Mouse (Mus musculus) cerebral cortex, adult 2 months (tissue): ENCODE data around the gene Ralb.

Source experiments
- WGBS: fragments of 180-500 bp; shearing (Covaris S2); methylation state at CpG from one replicate; pipeline ENCODE4 v1.1.7; 2018; 5-methylcytosine and 5-hydroxymethylcytosine counted together

Gene Ralb

DNA sequence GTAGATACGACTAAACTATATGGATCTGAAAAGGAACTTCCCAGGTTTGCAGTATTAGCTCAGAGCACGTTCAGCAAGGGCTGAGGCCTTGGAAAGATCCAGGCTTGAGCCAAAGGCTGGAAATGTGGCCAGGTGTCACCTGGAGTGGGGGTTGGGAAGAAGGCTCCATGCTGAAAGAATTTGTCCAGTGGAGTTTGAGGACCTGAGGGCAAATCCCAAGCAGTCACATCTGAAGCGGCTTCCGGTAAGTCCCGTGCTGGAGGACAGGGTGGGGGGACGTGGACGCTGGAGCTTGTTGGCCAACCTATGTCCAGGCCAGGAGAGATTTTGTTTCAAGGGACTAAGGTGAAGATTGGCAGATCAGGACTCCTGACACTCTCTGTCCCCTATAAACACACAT is 19.2 kb upstream of the Ralb start:
- WGBS: 94% methylated on average over 7 of the region's 7 CpGs

DNA sequence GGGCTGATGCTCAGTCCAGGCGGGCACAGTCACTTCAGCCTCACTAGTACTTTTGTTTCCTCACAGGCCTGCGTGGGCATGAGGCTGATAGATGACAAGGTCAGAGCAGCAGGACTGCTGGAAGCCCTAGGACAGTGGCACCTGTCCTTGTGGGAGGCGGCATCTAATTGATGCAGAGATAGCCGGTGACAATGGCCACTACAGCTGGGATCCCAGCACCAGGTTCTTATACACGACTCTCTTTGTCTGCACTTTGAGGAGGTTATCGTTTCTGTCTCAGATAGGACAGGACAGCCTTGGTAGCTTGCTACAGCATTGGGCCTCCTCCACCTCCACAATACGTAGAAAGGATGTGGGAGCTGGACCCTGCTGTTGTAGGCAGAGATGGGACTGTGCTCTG is 18.8 kb upstream of the Ralb start:
- 88% methylated on average over 7 of the region's 7 CpGs for WGBS

DNA sequence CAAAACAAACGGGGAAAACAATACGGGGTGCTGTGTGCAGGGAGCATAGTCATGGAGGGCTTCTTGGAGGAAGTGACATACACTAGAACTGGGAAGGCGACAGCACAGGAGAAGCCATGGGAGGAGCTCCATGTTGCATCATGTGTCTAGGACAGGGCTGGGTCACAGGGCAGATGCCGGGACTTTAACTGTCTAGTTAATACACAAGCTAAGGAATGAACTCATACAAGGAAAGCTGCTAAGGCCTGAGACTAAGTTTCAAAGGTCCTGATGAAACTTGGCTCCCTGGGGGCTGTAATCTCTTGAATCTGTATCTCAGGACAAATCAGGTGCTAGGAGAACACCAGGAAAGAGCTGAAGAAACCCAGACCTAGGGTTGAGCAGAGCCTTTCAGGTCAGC is 18.1 kb upstream of the Ralb start:
- 84% methylated on average over 4 of the region's 4 CpGs for WGBS

DNA sequence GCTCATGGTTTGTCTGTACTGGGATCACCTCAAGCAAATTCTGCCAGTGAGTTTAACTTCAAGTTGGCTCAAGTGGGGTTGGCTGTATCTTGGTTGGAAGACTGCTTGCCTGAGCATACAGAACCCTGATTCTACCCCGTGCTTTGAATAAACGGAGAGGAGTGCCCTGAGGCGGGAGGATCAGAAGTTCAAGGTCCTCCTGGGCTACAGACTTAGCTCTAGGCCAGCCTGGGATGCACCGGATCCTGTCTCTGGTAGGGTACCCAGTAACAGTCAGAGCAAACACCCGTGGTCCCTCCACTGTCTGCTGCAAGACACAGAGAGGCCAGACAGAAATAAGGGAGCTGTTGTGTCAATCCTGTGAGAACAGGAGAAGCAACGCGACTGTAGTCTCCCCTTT is 17.1 kb upstream of the Ralb start:
- 83% methylated on average over 7 of the region's 7 CpGs for WGBS

DNA sequence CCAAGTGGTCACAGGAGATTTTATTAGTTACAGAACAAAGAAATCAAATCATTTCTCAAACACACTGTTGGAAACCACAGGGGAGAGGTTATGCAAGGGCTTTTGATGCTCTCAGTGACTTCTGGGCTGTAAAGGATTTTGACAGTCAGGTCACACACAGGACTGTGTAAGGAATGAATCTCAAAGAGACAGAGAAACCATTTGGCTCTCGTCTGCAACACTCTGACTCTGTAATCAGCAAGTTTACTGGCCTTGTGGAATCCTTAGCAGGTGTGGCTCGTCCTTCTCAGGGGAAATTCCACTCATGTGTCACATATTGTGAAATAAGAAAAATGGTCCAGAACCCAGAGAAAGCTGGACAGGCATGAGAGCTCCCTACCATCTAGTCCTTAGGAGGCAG is 16.4 kb upstream of the Ralb start:
- WGBS: 76% methylated on average over 2 of the region's 2 CpGs

DNA sequence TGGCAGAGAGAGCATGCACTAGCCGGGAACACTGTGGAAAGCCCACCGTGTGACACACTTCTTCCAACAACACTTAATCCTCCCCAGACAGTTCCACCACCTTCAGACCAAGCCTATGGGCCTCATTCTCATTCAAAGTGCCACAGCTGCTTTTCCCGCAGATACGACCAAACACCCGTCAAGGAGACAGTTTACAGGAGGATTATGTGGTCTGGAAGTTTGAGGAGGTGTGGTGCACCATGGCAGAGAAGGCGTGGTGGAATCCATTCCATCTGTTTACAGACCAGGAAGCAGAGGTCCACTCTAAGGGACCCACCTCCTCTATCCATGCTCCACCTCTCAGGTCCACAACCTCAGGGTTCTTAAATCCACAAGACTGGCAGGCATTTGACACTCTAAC is 14.7 kb upstream of the Ralb start:
- whole genome bisulfite sequencing: 97% methylated on average over 6 of the region's 6 CpGs

DNA sequence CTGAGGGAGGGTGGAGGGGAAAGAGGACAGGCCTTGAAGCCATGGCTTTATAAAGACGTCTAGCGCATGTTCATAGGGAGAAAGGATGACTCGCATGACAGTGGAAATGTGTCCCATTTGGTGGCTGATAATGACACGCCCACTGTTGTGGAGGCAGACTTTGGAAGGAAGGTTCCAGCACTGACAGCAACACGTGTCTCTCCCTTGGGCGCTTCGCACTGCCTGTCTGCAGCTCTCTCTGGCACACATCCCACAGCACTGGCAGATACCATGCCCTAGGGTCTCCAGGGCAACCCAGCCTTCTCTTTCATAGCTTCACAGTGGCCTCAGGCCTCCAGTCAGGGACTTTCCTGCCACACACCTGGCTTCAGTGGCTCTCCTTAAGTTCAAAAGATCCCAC is 13.5 kb upstream of the Ralb start:
- WGBS: 60% methylated on average over 7 of the region's 7 CpGs

DNA sequence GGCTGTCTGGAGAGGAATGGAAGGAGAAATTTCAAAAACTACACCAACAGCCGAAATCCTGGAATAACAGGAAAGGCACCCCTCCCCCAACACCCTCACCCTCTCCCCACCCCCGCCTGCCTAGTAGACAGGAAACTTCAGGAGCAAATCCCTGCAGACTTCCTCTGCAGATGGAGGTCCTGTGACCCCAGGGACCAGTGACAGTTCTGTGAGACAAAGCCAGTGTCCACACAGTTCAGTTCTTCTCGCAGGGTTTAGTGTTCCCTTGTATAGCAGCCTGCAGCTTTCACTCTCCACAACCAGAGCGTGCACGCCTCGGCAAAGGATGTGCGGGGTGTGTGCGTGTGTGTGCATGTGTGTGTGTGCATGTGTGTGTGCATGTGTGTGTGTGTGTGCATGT is 6.3 kb upstream of the Ralb start:
- 80% methylated on average over 8 of the region's 8 CpGs for WGBS

DNA sequence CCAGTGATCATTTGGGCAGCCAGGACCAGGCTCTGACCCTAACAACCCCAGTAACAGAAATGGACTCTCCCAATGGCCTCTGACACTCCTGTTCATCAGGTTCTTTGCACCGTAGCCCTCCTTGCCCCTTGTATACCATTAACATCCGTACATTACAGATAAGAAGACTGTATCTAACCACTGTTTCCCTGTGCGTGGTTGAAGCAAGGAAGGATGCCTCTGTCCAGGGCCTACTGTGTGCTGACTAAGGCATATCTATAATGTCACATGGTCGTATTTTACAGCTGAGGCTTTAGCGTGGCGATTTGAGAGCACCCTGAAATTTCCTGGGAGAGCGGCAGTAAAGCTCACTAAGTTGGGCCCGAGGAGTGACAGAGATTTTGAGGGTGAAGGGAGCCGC is 5.8 kb upstream of the Ralb start:
- 82% methylated on average over 9 of the region's 9 CpGs for WGBS

DNA sequence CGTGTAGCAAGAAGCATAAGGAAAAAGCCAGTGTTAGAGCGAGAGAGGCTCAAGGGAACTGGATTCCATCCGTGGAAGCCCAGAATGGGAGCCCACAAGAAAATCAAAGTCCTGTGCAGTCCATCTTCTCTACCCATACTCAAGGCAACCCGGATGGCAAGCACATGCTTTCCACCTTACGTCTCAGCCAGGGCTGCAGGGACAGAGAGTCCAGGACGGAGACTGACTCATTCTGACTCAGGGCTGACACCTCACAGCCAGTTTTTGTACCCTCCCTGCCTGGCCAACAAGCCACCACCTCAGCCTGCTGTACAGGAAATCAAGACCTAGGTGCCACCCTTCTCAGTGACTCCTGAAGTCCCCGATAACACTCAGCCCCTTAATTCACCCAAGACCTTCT is 4.9 kb upstream of the Ralb start:
- 88% methylated on average over 7 of the region's 7 CpGs for WGBS

DNA sequence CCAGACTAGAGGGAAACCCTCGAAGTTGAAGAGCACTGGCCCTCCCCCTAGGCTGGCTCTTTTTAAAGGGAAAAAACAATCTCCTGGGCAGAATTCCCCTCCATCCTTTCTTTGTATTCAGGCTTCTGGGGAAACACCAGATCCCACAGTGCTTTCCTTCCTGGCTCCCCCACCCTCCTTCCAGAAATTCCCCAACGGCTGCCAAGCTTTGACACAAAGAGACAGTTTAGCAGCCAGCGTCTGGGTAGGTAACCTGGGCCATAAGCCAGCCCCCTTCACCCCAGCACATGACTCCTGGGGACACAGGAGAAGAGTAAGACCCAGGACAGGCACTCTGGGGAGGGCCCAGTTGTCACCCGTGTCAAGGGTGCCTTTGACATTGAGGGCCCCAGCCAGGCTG is 4.0 kb upstream of the Ralb start:
- 43% methylated on average over 4 of the region's 4 CpGs for WGBS

DNA sequence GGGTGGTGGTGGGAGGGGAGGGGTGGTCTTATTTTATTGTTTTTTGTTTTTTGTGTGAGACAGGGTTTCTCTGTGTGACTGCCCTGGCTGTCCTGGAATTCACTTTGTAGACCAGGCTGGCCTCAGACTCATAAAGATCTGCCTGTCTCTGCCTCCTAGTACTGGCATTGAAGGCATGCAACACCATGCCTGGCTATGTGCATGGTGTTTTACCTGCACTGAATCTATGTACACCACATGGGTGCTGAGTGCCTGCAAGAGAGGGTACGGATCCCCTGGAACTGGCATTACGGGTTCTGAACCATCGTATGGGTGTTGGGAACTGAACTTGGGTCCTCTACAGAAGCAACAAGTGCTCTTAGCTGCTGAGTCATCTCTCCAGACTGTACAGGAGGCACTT is 1.4 kb upstream of the Ralb start:
- WGBS: 96% methylated on average over 3 of the region's 3 CpGs

DNA sequence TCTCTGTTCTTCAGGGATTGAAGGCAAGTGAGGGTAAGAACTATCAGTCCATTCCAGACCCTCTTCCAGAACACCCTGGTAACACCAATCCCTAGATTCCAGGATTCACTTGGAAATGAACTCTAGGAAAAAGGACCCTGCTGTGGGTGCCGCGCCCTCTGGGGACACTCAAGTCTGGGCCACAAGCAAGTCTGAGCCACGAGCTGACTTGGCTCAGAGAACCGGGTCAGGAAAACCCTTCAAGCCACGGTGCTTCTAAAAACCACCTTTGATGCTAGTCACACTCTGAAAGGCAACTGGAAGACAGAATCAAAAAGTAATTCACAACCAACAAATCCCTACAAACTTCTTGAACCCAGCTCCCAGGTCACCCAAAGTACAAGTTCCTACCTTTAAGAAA is 786 bp downstream of the Ralb start:
- 19% methylated on average over 5 of the region's 5 CpGs for WGBS

DNA sequence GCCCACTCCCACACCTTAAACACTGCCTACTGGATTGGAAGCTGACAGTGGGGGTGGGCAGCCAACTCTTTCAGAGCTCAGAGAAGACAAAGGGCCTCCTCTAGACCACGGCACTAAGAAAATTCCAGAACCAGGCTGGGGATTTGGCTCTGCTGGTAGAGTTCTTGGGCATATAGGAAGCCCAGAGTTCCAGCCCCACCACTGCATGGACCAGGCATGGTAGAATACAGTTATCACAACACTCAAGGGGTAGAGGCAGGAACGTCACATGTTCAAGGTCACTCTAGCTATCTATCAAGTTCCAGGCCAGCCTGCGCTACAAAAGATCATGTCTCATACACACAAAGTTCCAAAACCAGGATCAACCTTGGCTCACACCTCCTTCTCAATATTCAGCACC is 1.4 kb downstream of the Ralb start:
- 70% methylated on average over 3 of the region's 3 CpGs for WGBS

DNA sequence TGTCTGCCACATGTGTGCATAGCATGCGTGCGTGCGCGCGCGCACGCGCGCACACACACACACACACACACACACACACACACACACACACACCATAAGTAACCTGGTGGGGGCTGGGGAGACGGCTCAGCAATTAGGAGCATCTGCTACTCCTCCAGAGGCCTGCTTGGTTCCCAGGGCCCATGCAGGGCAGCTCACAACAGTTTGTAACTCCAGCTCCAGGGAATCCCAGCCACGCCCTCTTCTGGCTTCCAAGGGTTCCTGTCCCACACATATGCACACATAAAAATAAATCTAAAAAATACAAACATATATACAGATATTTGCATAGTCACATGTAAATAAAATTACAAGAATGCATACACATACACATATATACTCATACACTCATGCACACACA is 1.9 kb downstream of the Ralb start:
- WGBS: 86% methylated on average over 11 of the region's 11 CpGs

DNA sequence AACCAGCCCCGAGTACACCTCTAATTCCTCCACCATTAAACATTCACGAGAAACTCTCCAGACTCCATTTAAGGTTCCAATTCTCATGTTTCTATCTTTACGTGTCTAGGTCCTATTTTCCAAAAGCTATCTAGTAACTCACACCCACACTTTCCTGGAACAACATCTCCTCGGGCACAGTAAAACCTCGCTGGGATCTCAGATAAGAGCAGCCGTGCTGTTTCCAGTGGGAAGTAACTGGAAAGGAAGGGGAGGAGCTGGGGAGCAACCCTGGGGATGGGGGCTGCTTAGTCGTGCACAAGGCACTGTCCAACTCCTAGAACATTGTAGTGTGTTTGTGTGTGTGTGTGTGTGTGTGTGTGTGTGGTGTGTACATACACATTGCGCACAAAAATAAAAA is 2.7 kb downstream of the Ralb start:
- WGBS: 43% methylated on average over 8 of the region's 8 CpGs

DNA sequence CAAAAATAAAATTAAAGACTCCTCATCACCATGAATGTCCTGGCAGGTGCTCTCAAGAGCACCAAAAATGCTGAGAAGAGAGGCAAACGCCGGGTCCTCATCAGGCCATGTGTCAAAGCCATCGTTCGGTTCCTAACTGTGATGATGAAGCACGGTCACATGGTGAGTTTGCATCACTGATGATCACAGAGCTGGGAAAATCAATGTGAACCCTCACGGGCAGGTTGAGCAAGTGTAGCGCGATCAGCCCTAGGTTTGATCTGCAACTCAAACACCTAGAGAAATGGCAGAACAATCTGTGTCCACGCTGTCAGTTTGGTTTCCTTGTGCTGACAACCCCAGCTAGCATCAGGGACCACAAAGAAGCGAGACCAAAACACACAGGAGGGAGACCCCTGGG is 5.1 kb downstream of the Ralb start:
- 94% methylated on average over 10 of the region's 10 CpGs for whole genome bisulfite sequencing

DNA sequence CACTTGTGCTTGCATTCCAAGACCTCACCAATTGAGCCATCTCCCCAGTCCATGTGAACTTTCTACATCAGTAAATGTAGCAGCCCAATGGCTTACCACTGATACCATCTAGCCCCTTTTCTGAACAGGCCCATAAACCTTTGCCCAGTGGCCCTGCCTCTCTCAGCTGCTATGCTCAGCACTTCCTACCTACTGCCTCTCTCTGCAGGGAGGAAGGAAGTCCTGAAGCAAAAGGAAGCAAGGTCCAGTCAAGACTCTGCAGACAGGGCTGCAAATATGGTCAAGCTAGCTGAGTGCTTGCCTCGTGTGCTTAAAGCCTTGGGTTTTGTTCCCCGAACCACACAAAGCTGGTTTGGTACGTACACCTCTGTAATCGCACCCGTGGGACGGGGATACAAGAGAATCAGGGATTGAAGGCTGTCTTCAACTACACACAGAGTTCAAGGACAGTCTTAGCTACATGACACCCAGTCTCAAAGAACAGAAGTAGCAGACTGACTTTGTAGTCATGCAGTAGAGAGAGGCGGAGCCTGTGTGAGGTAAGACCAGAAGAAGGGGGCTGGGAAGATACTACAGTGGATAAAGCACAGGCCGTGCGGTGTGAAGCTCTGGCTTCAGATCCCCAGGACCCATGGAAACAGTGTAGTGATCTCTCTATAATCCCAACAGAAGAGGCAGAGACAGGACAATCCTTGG is 5.9 kb downstream of the Ralb start:
- 77% methylated on average over 9 of the region's 9 CpGs for WGBS

DNA sequence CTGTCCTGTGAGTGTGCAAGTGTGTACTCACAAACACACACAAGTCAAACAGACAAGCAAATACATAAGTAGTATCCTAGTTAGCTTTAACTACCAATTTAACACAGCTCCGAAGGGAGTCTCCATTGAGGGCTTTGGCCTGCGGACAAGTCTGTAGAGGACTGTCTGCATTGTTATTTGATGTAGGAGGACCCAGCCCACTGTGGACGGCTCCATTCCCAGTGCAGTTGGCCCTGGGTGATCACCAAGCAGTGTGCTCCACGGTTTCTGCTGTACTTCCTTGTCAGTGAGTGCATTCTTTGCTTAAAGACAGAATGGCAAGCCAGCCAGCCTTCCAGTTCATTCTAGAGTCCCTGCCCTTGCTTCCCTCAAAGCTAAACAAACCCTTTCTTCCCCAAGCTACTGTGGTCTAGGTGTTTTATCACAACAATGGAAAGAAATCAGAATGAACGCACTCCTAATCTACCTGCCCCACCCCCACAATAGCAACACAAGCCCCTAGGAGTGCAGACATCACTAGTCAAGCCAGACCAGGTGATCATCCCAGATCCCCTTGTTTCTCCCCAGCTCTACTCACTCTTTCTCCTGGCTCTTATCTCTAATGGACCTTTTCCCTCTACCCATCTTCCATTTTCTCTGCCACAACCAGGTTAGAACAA is 7.1 kb downstream of the Ralb start:
- 79% methylated on average over 5 of the region's 5 CpGs for WGBS

DNA sequence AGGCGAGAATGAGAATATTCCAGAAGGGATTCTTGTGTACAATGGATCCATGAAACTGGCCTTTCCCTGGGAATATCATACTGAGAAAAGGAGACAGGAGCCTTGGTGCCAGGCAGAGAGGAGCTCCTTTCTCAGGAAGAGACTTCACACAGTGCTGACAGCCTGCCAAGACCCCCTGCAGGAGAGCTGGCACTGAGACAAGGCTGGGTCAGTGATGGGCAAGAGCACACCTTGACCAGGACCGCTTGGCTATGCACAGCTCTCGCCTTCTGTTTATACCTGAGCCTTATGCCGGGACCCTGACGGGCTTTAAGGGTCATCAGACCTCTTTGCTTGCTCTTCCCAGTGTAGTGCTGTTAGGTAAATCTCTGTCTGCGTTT is 9.2 kb downstream of the Ralb start:
- 89% methylated on average over 6 of the region's 6 CpGs for WGBS

DNA sequence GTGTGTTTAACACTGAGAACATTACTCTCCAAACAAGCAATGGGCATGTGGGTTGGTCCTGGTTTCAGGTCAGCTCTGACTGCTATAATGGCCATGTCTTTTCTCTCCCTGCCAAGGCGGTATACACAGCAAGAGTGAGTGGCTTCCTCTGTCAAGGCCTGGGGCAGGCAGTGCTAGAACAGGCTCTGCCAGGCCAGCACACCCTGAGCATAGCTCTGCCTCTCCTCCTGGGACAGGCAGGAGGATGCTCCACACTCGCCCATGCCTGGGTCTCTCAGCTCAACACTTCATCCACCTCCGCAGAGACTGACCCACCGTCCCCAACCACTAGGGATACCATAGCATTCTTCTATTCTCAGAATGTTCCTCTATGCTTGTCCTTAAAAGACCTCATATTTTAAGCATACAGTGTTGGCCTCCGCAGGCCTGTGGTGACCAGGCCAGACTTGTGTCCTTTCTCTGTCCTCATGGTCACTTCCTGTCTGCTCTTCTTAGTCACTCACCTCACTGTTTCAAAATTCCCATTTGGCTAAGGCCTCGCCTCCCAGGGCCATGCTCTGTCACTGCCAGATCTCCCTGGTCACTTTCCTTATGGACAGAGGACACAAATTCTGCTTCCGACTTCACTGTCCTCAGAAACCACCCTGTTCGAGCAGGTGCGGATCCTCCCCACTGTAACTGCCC is 9.7 kb downstream of the Ralb start:
- 86% methylated on average over 9 of the region's 9 CpGs for WGBS

DNA sequence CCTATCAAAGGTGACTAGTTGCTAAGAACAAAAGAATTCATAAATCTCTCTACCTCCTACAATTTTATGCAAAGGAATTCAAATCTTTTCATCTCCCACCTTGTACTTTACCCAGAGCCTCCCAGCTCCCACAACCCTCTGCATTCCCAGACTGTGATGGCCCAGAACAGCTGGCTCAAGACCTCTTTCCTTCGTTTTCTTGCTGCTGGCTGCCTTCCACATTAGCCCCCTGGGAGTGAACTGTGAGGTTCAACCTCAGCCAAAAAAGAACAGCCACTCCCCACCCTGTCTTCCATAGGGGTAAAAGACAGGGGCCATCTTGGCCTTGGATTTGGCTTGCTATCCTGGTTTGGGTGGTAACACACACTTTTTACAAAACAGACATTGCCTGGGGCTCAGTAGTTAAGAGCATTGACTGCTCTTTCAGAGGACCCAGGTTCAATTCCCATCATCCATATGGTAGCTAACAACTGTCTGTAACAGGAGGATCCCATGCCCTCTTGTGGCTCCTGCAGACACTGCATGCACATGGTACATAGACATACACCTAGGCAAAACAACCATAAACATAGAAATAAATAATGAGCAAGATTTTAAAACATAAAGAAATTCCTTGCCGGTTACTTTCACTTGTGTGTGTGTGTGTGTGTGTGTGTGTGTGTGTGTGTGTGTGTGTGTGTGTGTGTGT is 10.4 kb downstream of the Ralb start:
- WGBS: 84% methylated on average over 2 of the region's 2 CpGs

DNA sequence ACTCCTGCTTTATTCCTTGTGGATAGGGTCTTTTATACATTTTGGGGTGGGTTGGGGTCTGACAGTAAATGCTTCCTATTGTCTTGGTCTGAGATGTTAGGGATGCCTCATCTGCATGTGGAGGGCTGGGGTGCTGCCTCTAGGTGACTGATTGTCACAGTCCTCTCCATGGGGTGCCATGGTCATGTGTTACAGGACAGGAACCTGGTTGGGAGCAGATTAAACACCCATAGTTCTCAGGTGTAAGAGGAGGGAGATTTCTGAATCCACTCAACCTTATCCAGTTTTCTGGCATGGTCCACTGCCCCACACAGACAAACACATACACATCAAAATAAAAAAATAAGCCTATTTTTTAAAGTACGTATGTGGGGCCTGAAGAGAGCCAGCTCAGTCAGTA is 12.1 kb downstream of the Ralb start:
- 71% methylated on average over 1 of the region's 1 CpGs for WGBS
